Mouse (Mus musculus): ENCODE measurements at regions not wholly inside any gene's neighbourhood (a gene's known extent, or its start where the extent isn't known, plus 50 kb on each side); places are given as distances from the start of the nearest gene placed in this dataset.

DNA sequence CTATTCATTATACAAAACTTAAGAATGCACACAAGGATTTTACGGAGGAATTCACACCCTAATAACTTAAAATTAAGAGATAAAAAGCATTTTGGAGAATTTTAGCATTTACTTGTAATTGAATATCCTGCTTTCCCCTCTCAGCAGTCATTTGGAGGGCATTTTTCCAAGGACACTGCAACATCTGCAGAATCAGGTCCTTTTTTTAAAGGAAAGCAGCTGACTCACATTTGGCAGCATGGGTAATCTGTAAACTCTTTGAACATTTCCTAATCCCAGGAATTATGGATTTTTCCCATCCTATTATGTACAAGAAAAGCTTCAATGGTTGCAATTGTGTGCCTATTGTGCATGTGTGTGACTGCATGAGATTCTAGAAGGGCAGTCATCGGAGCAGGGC is 112.0 kb downstream of the Gm19410 start:
- Histone ChIP-seq H3K27ac (replicated peaks; ENCODE audit: low read depth, low read length) (no peak overlapping the region), H3K36me3 (ENCODE audit: control insufficient read depth, insufficient read depth, low read length) (no peaks in the 10 kb centered on the region), H3K9ac (replicated peaks; ENCODE audit: low read length) (no peak overlapping the region), H3K9me3 (ENCODE audit: control insufficient read depth, low read length) (no peaks in the 10 kb centered on the region), H3K4me1 (ENCODE audit: control insufficient read depth, insufficient read depth, low read length) (peaks cover 19% of the 10 kb centered on the region; the same call in 1 of the 2 replicates), H3K4me3 (replicated peaks; ENCODE audit: low read depth, low read length) (no peak overlapping the region), H3K4me2 (ENCODE audit: low read length) (no peak overlapping the region), H3K27me3 (ENCODE audit: control insufficient read depth, insufficient read depth, low read length) (no peaks in the 10 kb centered on the region)
- no peak for DNase-seq
- no peak for ATAC-seq (ENCODE audit: low FRiP score, low TSS enrichment)
- 68% methylated on average over 2 of the region's 2 CpGs for WGBS

DNA sequence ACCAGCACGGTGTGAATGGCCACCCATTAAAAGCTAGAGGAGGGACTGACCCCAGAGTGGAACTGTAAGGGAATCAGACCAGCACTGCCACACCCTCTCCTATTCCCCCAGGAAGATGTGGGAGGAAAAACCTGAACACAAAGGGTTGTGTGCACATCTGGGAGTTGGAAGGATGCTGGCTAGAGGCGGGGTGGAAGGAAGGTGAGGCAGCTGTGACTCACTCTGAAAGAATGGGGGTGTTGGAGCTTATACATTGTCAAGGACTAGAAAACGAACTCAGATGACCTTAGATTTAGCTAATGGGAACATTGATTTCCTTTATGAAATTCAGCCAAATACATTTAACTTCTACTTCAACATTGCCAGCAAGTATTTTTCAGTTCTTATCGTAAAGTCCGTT is 116.2 kb downstream of the Gm19410 start:
- ATAC-seq (ENCODE audit: low FRiP score, low TSS enrichment): no peak
- Histone ChIP-seq H3K27ac (replicated peaks; ENCODE audit: low read depth, low read length) (peak overlapping the region; percentile 84; the same call in 1 of the 2 replicates), H3K4me1 (ENCODE audit: control insufficient read depth, insufficient read depth, low read length) (peaks cover 36% of the 10 kb centered on the region), H3K27me3 (ENCODE audit: control insufficient read depth, insufficient read depth, low read length) (no peaks in the 10 kb centered on the region), H3K4me2 (ENCODE audit: low read length) (no peak overlapping the region), H3K9ac (replicated peaks; ENCODE audit: low read length) (no peak overlapping the region), H3K4me3 (replicated peaks; ENCODE audit: low read depth, low read length) (no peak overlapping the region), H3K36me3 (ENCODE audit: control insufficient read depth, insufficient read depth, low read length) (no peaks in the 10 kb centered on the region), H3K9me3 (ENCODE audit: control insufficient read depth, low read length) (no peaks in the 10 kb centered on the region)
- no peak for DNase-seq
- 74% methylated on average over 5 of the region's 5 CpGs for WGBS

DNA sequence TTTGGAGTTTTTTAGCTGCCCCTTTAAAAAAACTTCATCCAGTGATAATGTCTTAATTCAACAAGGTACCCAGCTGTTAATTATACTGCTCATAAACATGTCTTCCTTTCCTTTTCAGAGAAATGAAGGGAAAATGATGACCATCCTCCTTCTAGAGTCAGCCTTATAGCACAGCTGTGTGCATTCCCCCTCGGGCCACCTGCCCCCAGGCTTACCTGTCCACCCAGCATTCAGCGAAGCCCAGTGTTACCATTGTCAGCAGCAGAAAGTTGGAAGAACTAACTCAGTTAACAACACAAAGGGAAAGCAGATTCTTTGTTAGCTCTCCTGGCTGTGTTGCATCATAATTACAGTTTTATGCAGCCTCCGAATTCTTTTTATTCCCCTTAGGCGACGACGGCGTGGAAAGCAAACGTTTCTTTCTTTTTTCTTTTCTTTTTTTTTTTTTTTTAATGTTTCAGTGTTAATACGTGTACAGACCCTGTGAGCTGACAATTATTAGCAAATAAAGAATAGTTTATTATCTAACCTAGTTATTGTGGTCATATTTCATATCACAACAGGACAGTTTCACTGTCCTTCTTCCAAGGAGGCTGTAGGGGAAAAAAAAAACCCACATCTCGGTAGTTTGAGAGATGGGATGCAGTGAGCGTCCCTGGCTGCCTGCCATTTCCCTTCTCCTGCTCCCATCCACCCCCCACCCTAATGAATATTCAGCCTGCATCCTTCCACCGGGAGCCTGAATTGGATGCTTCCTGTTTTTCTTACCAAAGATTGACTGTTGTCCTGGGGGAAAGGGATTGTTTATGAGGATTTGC is 117.3 kb downstream of the Gm19410 start:
- Histone ChIP-seq H3K27ac (replicated peaks; ENCODE audit: low read depth, low read length) (peak overlapping the region; percentile 84), H3K9me3 (ENCODE audit: control insufficient read depth, low read length) (no peaks in the 10 kb centered on the region), H3K27me3 (ENCODE audit: control insufficient read depth, insufficient read depth, low read length) (no peaks in the 10 kb centered on the region), H3K4me3 (replicated peaks; ENCODE audit: low read depth, low read length) (0 out of 2 replicates have a peak overlapping the region, but pooled peaks have one; percentile 6), H3K4me1 (ENCODE audit: control insufficient read depth, insufficient read depth, low read length) (peaks cover 28% of the 10 kb centered on the region), H3K9ac (replicated peaks; ENCODE audit: low read length) (peak overlapping the region; percentile 28; the same call in 1 of the 2 replicates), H3K36me3 (ENCODE audit: control insufficient read depth, insufficient read depth, low read length) (no peaks in the 10 kb centered on the region), H3K4me2 (ENCODE audit: low read length) (peak overlapping the region; percentile 49)
- peak; percentile 79 for ATAC-seq (ENCODE audit: low FRiP score, low TSS enrichment)
- WGBS: 15% methylated on average over 12 of the region's 12 CpGs
- peak; percentile 90 for DNase-seq

DNA sequence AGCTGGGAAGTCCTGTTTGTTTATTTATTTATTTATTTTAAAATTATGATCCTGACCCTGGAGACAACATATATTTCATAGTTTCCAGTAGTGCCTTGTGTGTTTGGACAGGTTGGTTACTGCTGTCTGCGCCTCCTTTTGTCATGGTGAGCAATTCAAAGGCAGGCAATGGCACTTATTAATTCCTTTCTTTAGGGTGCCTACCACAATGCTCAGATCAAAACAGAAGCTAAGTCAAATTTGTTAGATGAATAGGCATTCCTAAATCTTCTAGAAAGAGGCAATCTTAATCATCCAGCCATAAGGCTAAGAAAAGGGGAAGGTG is 117.8 kb downstream of the Gm19410 start:
- peak; percentile 62 for ATAC-seq (ENCODE audit: low FRiP score, low TSS enrichment)
- Histone ChIP-seq H3K4me1 (ENCODE audit: control insufficient read depth, insufficient read depth, low read length) (peaks cover 25% of the 10 kb centered on the region), H3K36me3 (ENCODE audit: control insufficient read depth, insufficient read depth, low read length) (no peaks in the 10 kb centered on the region), H3K9ac (replicated peaks; ENCODE audit: low read length) (0 out of 2 replicates have a peak overlapping the region, but pooled peaks have one; percentile 9), H3K4me2 (ENCODE audit: low read length) (peak overlapping the region; percentile 49), H3K9me3 (ENCODE audit: control insufficient read depth, low read length) (no peaks in the 10 kb centered on the region), H3K27ac (replicated peaks; ENCODE audit: low read depth, low read length) (peak overlapping the region; percentile 84), H3K4me3 (replicated peaks; ENCODE audit: low read depth, low read length) (no peak overlapping the region), H3K27me3 (ENCODE audit: control insufficient read depth, insufficient read depth, low read length) (no peaks in the 10 kb centered on the region)
- WGBS: 9% methylated on average over 1 of the region's 1 CpGs
- DNase-seq: no peak

DNA sequence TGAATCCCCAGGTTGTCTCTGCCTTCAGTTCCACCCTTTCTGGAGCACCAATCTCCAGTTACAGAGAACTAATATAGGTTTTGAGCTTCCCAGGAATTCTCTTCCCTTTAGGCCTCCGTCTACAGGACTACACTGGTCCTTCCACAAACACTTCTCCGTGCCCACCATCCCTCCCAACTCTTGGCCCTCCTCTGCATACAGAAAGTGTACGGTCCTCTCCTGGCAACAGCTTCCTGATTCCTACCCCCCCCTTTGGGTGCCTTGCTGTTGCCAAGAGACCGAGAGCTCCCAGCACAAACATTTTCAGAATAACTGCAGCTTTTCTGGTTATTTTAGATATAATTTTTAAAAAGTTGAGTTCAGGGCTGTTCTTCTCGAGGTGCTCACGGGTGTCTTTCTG is 119.0 kb downstream of the Gm19410 start:
- 67% methylated on average over 6 of the region's 6 CpGs for WGBS
- DNase-seq: no peak
- Histone ChIP-seq H3K27ac (replicated peaks; ENCODE audit: low read depth, low read length) (peak overlapping the region; percentile 84; the same call in 1 of the 2 replicates), H3K9me3 (ENCODE audit: control insufficient read depth, low read length) (no peaks in the 10 kb centered on the region), H3K4me2 (ENCODE audit: low read length) (no peak overlapping the region), H3K9ac (replicated peaks; ENCODE audit: low read length) (no peak overlapping the region), H3K36me3 (ENCODE audit: control insufficient read depth, insufficient read depth, low read length) (no peaks in the 10 kb centered on the region), H3K27me3 (ENCODE audit: control insufficient read depth, insufficient read depth, low read length) (no peaks in the 10 kb centered on the region), H3K4me3 (replicated peaks; ENCODE audit: low read depth, low read length) (no peak overlapping the region), H3K4me1 (ENCODE audit: control insufficient read depth, insufficient read depth, low read length) (peaks cover 25% of the 10 kb centered on the region)
- no peak for ATAC-seq (ENCODE audit: low FRiP score, low TSS enrichment)

DNA sequence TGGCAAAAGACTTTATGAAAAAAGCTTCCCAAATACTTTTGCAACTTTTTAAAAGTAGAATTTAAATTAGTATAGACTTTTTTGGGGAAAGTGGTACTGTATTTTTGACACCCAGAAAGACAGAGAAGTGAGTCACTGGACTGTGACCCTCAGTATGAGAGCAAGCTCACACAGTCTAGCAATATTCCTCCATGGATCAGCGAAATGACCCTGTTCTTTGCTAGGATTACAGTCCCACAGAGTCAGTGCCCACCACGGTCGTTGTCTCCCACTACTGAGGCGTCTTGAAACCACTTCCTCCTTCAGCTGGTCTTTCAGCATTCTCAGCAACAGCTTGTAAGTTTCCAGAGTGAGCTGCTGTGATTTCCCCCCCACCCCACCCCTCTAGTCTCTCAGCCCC is 124.5 kb downstream of the Gm19410 start:
- H3K4me3 ChIP-seq (replicated peaks; ENCODE audit: low read depth, low read length): no peak overlapping the region
- 89% methylated on average over 4 of the region's 4 CpGs for WGBS
- ATAC-seq (ENCODE audit: low FRiP score, low TSS enrichment): no peak
- no peaks in the 10 kb centered on the region for H3K36me3 ChIP-seq (ENCODE audit: control insufficient read depth, insufficient read depth, low read length)
- no peak overlapping the region for H3K9ac ChIP-seq (replicated peaks; ENCODE audit: low read length)
- no peaks in the 10 kb centered on the region for H3K27me3 ChIP-seq (ENCODE audit: control insufficient read depth, insufficient read depth, low read length)
- H3K27ac ChIP-seq (replicated peaks; ENCODE audit: low read depth, low read length): no peak overlapping the region
- H3K9me3 ChIP-seq (ENCODE audit: control insufficient read depth, low read length): no peaks in the 10 kb centered on the region
- no peaks in the 10 kb centered on the region for H3K4me1 ChIP-seq (ENCODE audit: control insufficient read depth, insufficient read depth, low read length)
- no peak for DNase-seq
- no peak overlapping the region for H3K4me2 ChIP-seq (ENCODE audit: low read length)

DNA sequence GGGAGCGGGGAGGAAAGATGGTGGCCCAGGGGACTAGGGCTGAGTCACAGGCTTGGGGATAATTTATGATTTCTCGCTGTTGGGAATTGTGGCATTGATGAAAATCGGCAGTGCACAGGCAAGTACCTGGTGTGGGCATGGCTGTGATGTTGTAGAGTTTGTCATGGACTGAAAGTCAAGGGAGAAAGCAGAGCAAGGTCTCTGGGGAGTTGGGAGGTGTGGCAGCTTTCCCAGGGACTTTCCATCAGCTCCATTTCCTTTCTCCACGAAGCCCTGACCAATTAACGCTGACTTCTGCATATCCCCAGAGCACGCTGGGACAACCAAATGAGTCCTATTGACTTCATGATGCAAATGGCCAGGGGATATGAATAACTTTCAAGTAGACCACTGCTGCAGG is 126.2 kb downstream of the Gm19410 start:
- no peak overlapping the region for H3K27ac ChIP-seq (replicated peaks; ENCODE audit: low read depth, low read length)
- no peaks in the 10 kb centered on the region for H3K4me1 ChIP-seq (ENCODE audit: control insufficient read depth, insufficient read depth, low read length)
- H3K9me3 ChIP-seq (ENCODE audit: control insufficient read depth, low read length): no peaks in the 10 kb centered on the region
- no peaks in the 10 kb centered on the region for H3K27me3 ChIP-seq (ENCODE audit: control insufficient read depth, insufficient read depth, low read length)
- no peaks in the 10 kb centered on the region for H3K36me3 ChIP-seq (ENCODE audit: control insufficient read depth, insufficient read depth, low read length)
- no peak overlapping the region for H3K4me3 ChIP-seq (replicated peaks; ENCODE audit: low read depth, low read length)
- DNase-seq: no peak
- no peak overlapping the region for H3K4me2 ChIP-seq (ENCODE audit: low read length)
- ATAC-seq (ENCODE audit: low FRiP score, low TSS enrichment): no peak
- WGBS: 73% methylated on average over 6 of the region's 6 CpGs
- H3K9ac ChIP-seq (replicated peaks; ENCODE audit: low read length): no peak overlapping the region

DNA sequence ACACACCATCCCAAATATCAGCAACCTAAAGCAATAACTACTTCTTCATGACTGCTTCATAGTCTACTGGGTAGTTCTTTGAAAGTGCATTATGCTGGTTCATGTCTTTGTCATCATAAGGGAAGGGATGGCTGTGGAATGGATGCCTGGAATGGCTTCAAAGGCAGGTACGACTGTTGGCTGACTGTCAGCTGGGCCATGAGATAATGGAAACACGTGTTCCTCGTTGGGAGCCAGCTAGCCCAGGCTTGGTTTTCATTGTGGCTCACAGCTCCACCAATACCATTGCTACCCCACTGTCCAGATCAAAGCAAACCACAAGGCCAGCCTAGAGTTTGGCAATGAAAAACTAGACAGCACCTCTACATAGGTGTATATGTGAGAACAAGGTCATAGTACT is 132.9 kb downstream of the Gm19410 start:
- ATAC-seq (ENCODE audit: low FRiP score, low TSS enrichment) (no peak), DNase-seq (no peak)
- no peaks in the 10 kb centered on the region for H3K9me3 ChIP-seq (ENCODE audit: control insufficient read depth, low read length)

DNA sequence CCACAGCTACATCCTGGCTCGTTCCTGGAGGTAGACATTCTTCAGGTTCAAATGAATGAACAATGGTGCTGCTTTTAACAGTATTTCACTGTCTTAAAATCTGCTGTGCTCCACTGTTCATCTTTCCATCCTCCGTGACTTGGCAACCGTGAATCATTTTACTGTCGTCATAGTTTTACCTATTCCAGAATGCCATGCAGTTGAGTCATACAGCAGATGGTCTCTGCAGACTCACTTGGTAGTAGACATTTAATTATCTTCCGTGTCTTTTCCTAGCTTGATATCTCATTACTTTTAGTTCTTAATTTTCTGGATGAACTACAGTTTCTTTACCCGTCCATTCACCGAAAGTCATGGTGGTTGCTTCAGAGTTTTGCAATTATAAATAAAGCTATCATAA is 135.9 kb downstream of the Gm19410 start:
- 89% methylated on average over 7 of the region's 7 CpGs for WGBS
- no peak overlapping the region for H3K4me3 ChIP-seq (replicated peaks; ENCODE audit: low read depth, low read length)
- H3K36me3 ChIP-seq (ENCODE audit: control insufficient read depth, insufficient read depth, low read length): no peaks in the 10 kb centered on the region
- no peak for ATAC-seq (ENCODE audit: low FRiP score, low TSS enrichment)
- H3K9me3 ChIP-seq (ENCODE audit: control insufficient read depth, low read length): no peaks in the 10 kb centered on the region
- DNase-seq: no peak
- no peak overlapping the region for H3K27ac ChIP-seq (replicated peaks; ENCODE audit: low read depth, low read length)
- no peak overlapping the region for H3K4me2 ChIP-seq (ENCODE audit: low read length)
- peaks cover 11% of the 10 kb centered on the region; the same call in 1 of the 2 replicates for H3K4me1 ChIP-seq (ENCODE audit: control insufficient read depth, insufficient read depth, low read length)
- H3K9ac ChIP-seq (replicated peaks; ENCODE audit: low read length): no peak overlapping the region
- H3K27me3 ChIP-seq (ENCODE audit: control insufficient read depth, insufficient read depth, low read length): no peaks in the 10 kb centered on the region

More for the DNA sequence above, 132.9 kb downstream of the Gm19410 start:
- 89% methylated on average over 3 of the region's 3 CpGs for WGBS
- no peak overlapping the region for H3K27ac ChIP-seq (replicated peaks; ENCODE audit: low read depth, low read length)
- no peak overlapping the region for H3K9ac ChIP-seq (replicated peaks; ENCODE audit: low read length)
- H3K27me3 ChIP-seq (ENCODE audit: control insufficient read depth, insufficient read depth, low read length): no peaks in the 10 kb centered on the region
- no peaks in the 10 kb centered on the region for H3K36me3 ChIP-seq (ENCODE audit: control insufficient read depth, insufficient read depth, low read length)
- no peak overlapping the region for H3K4me3 ChIP-seq (replicated peaks; ENCODE audit: low read depth, low read length)
- H3K4me1 ChIP-seq (ENCODE audit: control insufficient read depth, insufficient read depth, low read length): peaks cover 11% of the 10 kb centered on the region; the same call in 1 of the 2 replicates
- H3K4me2 ChIP-seq (ENCODE audit: low read length): no peak overlapping the region

Measured in midbrain, embryonic 14.5 days (tissue).